Mouse (Mus musculus): ENCODE data around the gene Lrpprc.

DNA sequence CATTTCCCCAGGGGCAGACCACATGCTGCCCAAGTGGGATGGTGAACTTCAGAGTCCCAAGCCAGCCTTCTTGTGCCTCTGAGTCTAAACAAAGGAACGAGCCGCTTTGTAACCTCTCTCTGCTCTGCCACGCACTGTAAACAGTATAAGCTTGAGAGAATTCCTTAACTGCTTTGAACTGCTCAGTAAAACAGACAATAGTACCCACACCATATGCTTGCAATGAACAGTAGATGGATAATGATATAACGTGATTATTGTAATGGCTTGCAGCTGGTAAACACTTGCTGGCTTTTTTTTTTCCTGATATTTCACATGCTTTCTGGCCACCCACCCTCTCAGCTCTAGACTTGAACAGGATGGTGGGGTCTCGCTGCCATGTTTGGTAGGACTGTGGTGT lies 102.6 kb downstream of the Lrpprc start:
- TF ChIP-seq CTCF (IDR thresholded peaks at IDR 0.05; ENCODE audit: low read depth), result no peak
- no peak for TF ChIP-seq EP300 (IDR thresholded peaks at IDR 0.05; ENCODE audit: low read depth)
